8 mouse cellular contexts compared by ENCODE assay signal in the genomic region with DNA sequence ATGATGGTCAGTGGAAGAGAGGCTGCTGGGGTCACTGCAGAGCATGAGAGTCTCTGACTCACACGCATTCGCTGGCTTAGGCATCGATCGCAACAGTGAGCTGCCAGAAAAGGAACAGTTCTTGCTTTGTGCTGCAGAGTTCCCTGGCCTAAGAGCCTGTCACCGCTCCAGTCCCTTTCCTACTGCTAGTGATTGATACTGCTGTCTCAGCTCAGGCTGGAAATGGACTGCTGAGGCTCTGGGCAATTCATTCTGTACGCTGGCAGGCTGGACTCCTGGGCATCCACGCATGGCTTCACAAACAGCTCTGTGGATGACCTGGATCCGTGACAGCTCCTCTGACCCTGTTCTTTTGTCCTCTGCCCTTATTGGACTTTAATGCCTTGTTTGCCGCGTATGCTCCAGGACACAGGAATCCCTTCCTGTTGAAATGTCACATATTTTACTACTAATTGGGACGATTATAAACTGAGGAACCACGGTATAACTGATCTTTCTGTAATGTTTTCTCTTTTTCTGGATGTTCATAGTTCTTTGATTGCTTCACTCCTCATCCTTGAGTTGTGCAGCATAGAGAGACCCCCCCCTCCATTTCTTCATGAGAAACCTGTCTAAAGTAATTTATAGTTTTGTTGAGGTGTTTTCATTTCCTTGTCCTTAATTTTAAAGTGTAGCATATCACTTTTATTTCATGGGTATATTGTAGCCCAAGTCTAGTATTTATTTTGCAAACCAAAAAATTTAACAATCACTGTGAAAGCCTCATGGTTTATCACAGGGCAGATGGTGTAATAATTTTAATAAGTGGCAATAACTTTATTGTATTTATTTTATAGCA.
DNase-seq lines count a peak whose midpoint lies in the region; ATAC-seq and TF ChIP-seq lines count a peak whose summit lies in the region.

No protein-coding gene starts in this region.

- no peak for TF ChIP-seq RAD21 in CH12.LX (IDR thresholded peaks at IDR 0.05; ENCODE audit: low read depth, low read length)

- WGBS in forebrain, embryonic 15.5 days, result 15% methylated on average over 12 of the region's 12 CpGs
- WGBS in heart, postnatal 0 days, result 20% methylated on average over 12 of the region's 12 CpGs
- 36% methylated on average over 12 of the region's 12 CpGs for WGBS in lung, embryonic 14.5 days

- H3K9me3 ChIP-seq in CH12.LX (replicated peaks; ENCODE audit: low read length), result no peaks in the 10 kb centered on the region
- no peaks in the 10 kb centered on the region for H3K9me3 ChIP-seq in forebrain, embryonic 15.5 days
- H3K9me3 ChIP-seq in heart, postnatal 0 days (replicated peaks; ENCODE audit: control insufficient read depth, low read length), result no peaks in the 10 kb centered on the region
- no peaks in the 10 kb centered on the region for H3K9me3 ChIP-seq in lung, embryonic 14.5 days (ENCODE audit: low read depth, low read length)

- no peaks in the 10 kb centered on the region for H3K27me3 ChIP-seq in CH12.LX (replicated peaks)
- no peaks in the 10 kb centered on the region for H3K27me3 ChIP-seq in forebrain, embryonic 15.5 days
- H3K27me3 ChIP-seq in heart, postnatal 0 days (ENCODE audit: control insufficient read depth, insufficient read depth, low read length), result no peaks in the 10 kb centered on the region
- H3K27me3 ChIP-seq in lung, embryonic 14.5 days (ENCODE audit: insufficient read depth, low read length), result no peaks in the 10 kb centered on the region

- peaks cover 69% of the 10 kb centered on the region for H3K79me2 ChIP-seq in CH12.LX (replicated peaks; ENCODE audit: control insufficient read depth, extremely low read depth, insufficient read depth, poor library complexity, severe bottlenecking)

- H3K4me2 ChIP-seq in CH12.LX (ENCODE audit: insufficient read depth, low read depth, poor library complexity, severe bottlenecking), result peak overlapping the region; percentile 99
- H3K4me2 ChIP-seq in forebrain, embryonic 15.5 days (replicated peaks), result peak overlapping the region; percentile 12; the same call in 1 of the 2 replicates
- H3K4me2 ChIP-seq in heart, postnatal 0 days (ENCODE audit: low read depth, low read length), result peak overlapping the region; percentile 49
- peak overlapping the region; percentile 4; the same call in 1 of the 2 replicates for H3K4me2 ChIP-seq in lung, embryonic 14.5 days

- H3K36me3 ChIP-seq in CH12.LX (replicated peaks in 1 of 2; ENCODE audit: control insufficient read depth in 1 of 2, insufficient read depth in 1 of 2, low read length in 1 of 2), result peaks cover 0 to 4% of the 10 kb centered on the region in 2 experiments
- H3K36me3 ChIP-seq in forebrain, embryonic 15.5 days, result no peaks in the 10 kb centered on the region
- no peaks in the 10 kb centered on the region for H3K36me3 ChIP-seq in heart, postnatal 0 days (replicated peaks; ENCODE audit: control insufficient read depth, insufficient read depth, low read length)
- no peaks in the 10 kb centered on the region for H3K36me3 ChIP-seq in lung, embryonic 14.5 days (ENCODE audit: insufficient read depth)

- peak; percentile 90 for ATAC-seq in forebrain, embryonic 15.5 days (replicated peaks)
- peak; percentile 66 for ATAC-seq in heart, postnatal 0 days (ENCODE audit: insufficient read depth, low read depth)
- peak; percentile 27; the same call in 1 of the 2 replicates for ATAC-seq in lung, embryonic 14.5 days (ENCODE audit: insufficient read depth)
- no peak for ATAC-seq in monocyte, adult 5-6 weeks (replicated peaks; ENCODE audit: insufficient number of reproducible peaks, low FRiP score, low TSS enrichment, poor library complexity, severe bottlenecking)

- TF ChIP-seq POLR2A in CH12.LX (IDR thresholded peaks at IDR 0.05; ENCODE audit: low read depth, low read length), result no peak

- no peak for TF ChIP-seq EP300 in CH12.LX (IDR thresholded peaks at IDR 0.05; ENCODE audit: low read length)
- no peak for TF ChIP-seq EP300 in heart, postnatal 0 days (IDR thresholded peaks at IDR 0.05; ENCODE audit: low read depth)

- peak; percentile 40 for DNase-seq in CH12.LX (ENCODE audit: extremely low read depth)
- peak; percentile 73 for DNase-seq in cerebellum, adult 11 months
- peak; percentile 81 for DNase-seq in heart, postnatal 0 days (ENCODE audit: low spot score)
- DNase-seq in kidney, postnatal 14 days, result peak; percentile 89
- DNase-seq in lung, embryonic 14.5 days, result peak; percentile 51
- DNase-seq in ovary, postnatal 36 days (ENCODE audit: low spot score), result peak; percentile 42

- H3K4me3 ChIP-seq in CH12.LX (replicated peaks in 1 of 3; ENCODE audit: low read depth in 2 of 3, low read length in 2 of 3, poor library complexity in 1 of 3), result peak overlapping the region in 2 of 3 experiments; percentile 15 to 17
- H3K4me3 ChIP-seq in forebrain, embryonic 15.5 days, result no peak overlapping the region
- H3K4me3 ChIP-seq in heart, postnatal 0 days (ENCODE audit: low read depth, low read length), result no peak overlapping the region
- H3K4me3 ChIP-seq in lung, embryonic 14.5 days (ENCODE audit: low read depth, low read length), result no peak overlapping the region

- no peak for TF ChIP-seq CTCF in CH12.LX (conservative IDR thresholded peaks at IDR 0.05 in 1 of 2, IDR thresholded peaks at IDR 0.05 in 1 of 2; ENCODE audit: low read depth in 2 of 2, low read length in 2 of 2)
- no peak for TF ChIP-seq CTCF in heart, postnatal 0 days (IDR thresholded peaks at IDR 0.05; ENCODE audit: low read depth)
- TF ChIP-seq CTCF in lung, embryonic 14.5 days (IDR thresholded peaks at IDR 0.05; ENCODE audit: low read depth), result no peak

- H3K9ac ChIP-seq in CH12.LX (ENCODE audit: insufficient read depth, low read depth), result peak overlapping the region; percentile 95
- 0 out of 2 replicates have a peak overlapping the region, but pooled peaks have one; percentile 3 for H3K9ac ChIP-seq in forebrain, embryonic 15.5 days (replicated peaks)
- H3K9ac ChIP-seq in heart, postnatal 0 days (replicated peaks; ENCODE audit: low read depth, low read length), result no peak overlapping the region; the same call in 1 of the 2 replicates
- H3K9ac ChIP-seq in lung, embryonic 14.5 days, result no peak overlapping the region

- dilution Hi-C loops in CH12.LX (cut with MboI; ENCODE audit: extremely low pct_ligation_motif_present, extremely low pct_unique_long_range_greater_than_20kb, low sequenced_read_pairs), result no loop called here

- peak overlapping the region; percentile 38 for H3K27ac ChIP-seq in CH12.LX (ENCODE audit: insufficient read depth, low read depth)
- H3K27ac ChIP-seq in forebrain, embryonic 15.5 days (replicated peaks), result 0 out of 2 replicates have a peak overlapping the region, but pooled peaks have one; percentile 31
- H3K27ac ChIP-seq in heart, postnatal 0 days (ENCODE audit: low read depth), result peak overlapping the region; percentile 84
- no peak overlapping the region for H3K27ac ChIP-seq in lung, embryonic 14.5 days (ENCODE audit: low read depth)

- in situ Hi-C loops in CH12.LX (cut with MboI; ENCODE audit: low pct_ligation_motif_present, low pct_unique_long_range_greater_than_20kb, low sequenced_read_pairs), result no loop called here

- peaks cover 15 to 66% of the 10 kb centered on the region in 2 experiments for H3K4me1 ChIP-seq in CH12.LX (ENCODE audit: control insufficient read depth in 1 of 2, insufficient read depth in 2 of 2)
- H3K4me1 ChIP-seq in forebrain, embryonic 15.5 days, result peaks cover 16% of the 10 kb centered on the region
- peaks cover 45% of the 10 kb centered on the region for H3K4me1 ChIP-seq in heart, postnatal 0 days (ENCODE audit: control insufficient read depth, insufficient read depth)
- no peaks in the 10 kb centered on the region for H3K4me1 ChIP-seq in lung, embryonic 14.5 days (ENCODE audit: insufficient read depth)

TF ChIP-seq in CH12.LX, 34 proteins besides CTCF, POLR2A, EP300 and RAD21 (continues in another document):
- no peak for TF ChIP-seq ZMIZ1 (IDR thresholded peaks at IDR 0.05; ENCODE audit: low read depth, low read length)
- no peak for TF ChIP-seq MYC (IDR thresholded peaks at IDR 0.05; ENCODE audit: low read depth, low read length)
- no peak for TF ChIP-seq MXI1 (IDR thresholded peaks at IDR 0.05; ENCODE audit: low read depth, low read length)
- no peak for TF ChIP-seq MAX (IDR thresholded peaks at IDR 0.05; ENCODE audit: low read length)
- no peak for TF ChIP-seq JUND (conservative IDR thresholded peaks at IDR 0.05; ENCODE audit: low read depth, low read length)
- TF ChIP-seq NRF1 (IDR thresholded peaks at IDR 0.05; ENCODE audit: low read depth, low read length), result no peak
- no peak for TF ChIP-seq UBTF (IDR thresholded peaks at IDR 0.05; ENCODE audit: low read depth, low read length)
- TF ChIP-seq POLR2AphosphoS2 (IDR thresholded peaks at IDR 0.05; ENCODE audit: low read depth, low read length), result no peak
- TF ChIP-seq SIN3A (IDR thresholded peaks at IDR 0.05; ENCODE audit: low read length), result peak; percentile 36; the same call in 1 of the 2 replicates
- 0 out of 2 replicates have a peak, but pooled peaks have one; percentile 23 for TF ChIP-seq NELFE (IDR thresholded peaks at IDR 0.05; ENCODE audit: low read depth, low read length)
- 0 out of 2 replicates have a peak, but pooled peaks have one; percentile 9 for TF ChIP-seq ETS1 (conservative IDR thresholded peaks at IDR 0.05; ENCODE audit: low read depth, low read length)
- no peak for TF ChIP-seq TBP (conservative IDR thresholded peaks at IDR 0.05; ENCODE audit: low read depth, low read length)
- TF ChIP-seq BHLHE40 (IDR thresholded peaks at IDR 0.05; ENCODE audit: low read depth, low read length), result no peak
- no peak for TF ChIP-seq SMC3 (IDR thresholded peaks at IDR 0.05; ENCODE audit: low read depth, low read length)
- no peak for TF ChIP-seq ELF1 (IDR thresholded peaks at IDR 0.05; ENCODE audit: low read depth, low read length)
- no peak for TF ChIP-seq USF1 (IDR thresholded peaks at IDR 0.05; ENCODE audit: low read depth, low read length)
- TF ChIP-seq CHD1 (IDR thresholded peaks at IDR 0.05; ENCODE audit: low read depth, low read length), result peak; percentile 94
- TF ChIP-seq JUN (IDR thresholded peaks at IDR 0.05; ENCODE audit: insufficient read depth, low read depth, low read length), result no peak
- no peak for TF ChIP-seq ZNF384 (IDR thresholded peaks at IDR 0.05; ENCODE audit: low read depth, low read length)
- TF ChIP-seq MAZ (IDR thresholded peaks at IDR 0.05; ENCODE audit: low read depth, low read length), result no peak
- no peak for TF ChIP-seq E2F4 (IDR thresholded peaks at IDR 0.05; ENCODE audit: insufficient replicate concordance, low read depth, low read length)
- TF ChIP-seq MAFK (IDR thresholded peaks at IDR 0.05; ENCODE audit: insufficient replicate concordance, low read length), result no peak
- TF ChIP-seq GABPA (IDR thresholded peaks at IDR 0.05; ENCODE audit: insufficient replicate concordance, low read depth, low read length), result no peak
- TF ChIP-seq ZC3H11A (IDR thresholded peaks at IDR 0.05; ENCODE audit: low read depth, low read length), result no peak
- no peak for TF ChIP-seq PAX5 (IDR thresholded peaks at IDR 0.05; ENCODE audit: low read length)
- no peak for TF ChIP-seq CHD2 (IDR thresholded peaks at IDR 0.05; ENCODE audit: low read length)
- TF ChIP-seq ZKSCAN1 (IDR thresholded peaks at IDR 0.05; ENCODE audit: borderline replicate concordance, low read depth, low read length), result no peak

Comparison
In these comparisons a context has a peak if more than half of its experiments do, and no peak if none do; other contexts are left out.
1. H3K4me2 ChIP-seq: peak in every context shown above with its lines; median percentile 99 in CH12.LX; 49 in heart, postnatal 0 days; 12 in forebrain, embryonic 15.5 days; 4 in lung, embryonic 14.5 days.
2. H3K4me3 ChIP-seq: peak in CH12.LX (2 of 3); none in forebrain, embryonic 15.5 days (single experiment), heart, postnatal 0 days (single experiment) and lung, embryonic 14.5 days (single experiment).
3. H3K9ac ChIP-seq: peak in CH12.LX (single experiment) and forebrain, embryonic 15.5 days (single experiment); none in heart, postnatal 0 days (single experiment) and lung, embryonic 14.5 days (single experiment).
4. Peak in every context shown above with its lines, with median percentiles within 50 percentile points of each other: DNase-seq.